Mouse (Mus musculus): Measurements from ENCODE around the gene Slc2a8.

GRCm38 (mm10) chr2:32982700-32983099 lies 817 bp upstream of the Slc2a8 start:
- TF ChIP-seq CTCF (IDR thresholded peaks at IDR 0.05; ENCODE audit: borderline replicate concordance, control insufficient read depth, extremely low read depth, insufficient read depth, low read length, poor library complexity), result no peak
- TF ChIP-seq POLR2A (IDR thresholded peaks at IDR 0.05; ENCODE audit: control insufficient read depth, extremely low read depth, insufficient read depth, low read length, poor library complexity), result no peak
